Mouse (Mus musculus) liver, adult (tissue): ENCODE data around the gene Chst8.

Source experiments
- GATA4 ChIP-seq: IDR thresholded peaks from 2 replicates; pipeline ENCODE4 v1.6.1; 2014; ENCODE audit warnings: mild to moderate bottlenecking, low read length; ENCODE audit not compliant: insufficient replicate concordance

Gene Chst8

DNA sequence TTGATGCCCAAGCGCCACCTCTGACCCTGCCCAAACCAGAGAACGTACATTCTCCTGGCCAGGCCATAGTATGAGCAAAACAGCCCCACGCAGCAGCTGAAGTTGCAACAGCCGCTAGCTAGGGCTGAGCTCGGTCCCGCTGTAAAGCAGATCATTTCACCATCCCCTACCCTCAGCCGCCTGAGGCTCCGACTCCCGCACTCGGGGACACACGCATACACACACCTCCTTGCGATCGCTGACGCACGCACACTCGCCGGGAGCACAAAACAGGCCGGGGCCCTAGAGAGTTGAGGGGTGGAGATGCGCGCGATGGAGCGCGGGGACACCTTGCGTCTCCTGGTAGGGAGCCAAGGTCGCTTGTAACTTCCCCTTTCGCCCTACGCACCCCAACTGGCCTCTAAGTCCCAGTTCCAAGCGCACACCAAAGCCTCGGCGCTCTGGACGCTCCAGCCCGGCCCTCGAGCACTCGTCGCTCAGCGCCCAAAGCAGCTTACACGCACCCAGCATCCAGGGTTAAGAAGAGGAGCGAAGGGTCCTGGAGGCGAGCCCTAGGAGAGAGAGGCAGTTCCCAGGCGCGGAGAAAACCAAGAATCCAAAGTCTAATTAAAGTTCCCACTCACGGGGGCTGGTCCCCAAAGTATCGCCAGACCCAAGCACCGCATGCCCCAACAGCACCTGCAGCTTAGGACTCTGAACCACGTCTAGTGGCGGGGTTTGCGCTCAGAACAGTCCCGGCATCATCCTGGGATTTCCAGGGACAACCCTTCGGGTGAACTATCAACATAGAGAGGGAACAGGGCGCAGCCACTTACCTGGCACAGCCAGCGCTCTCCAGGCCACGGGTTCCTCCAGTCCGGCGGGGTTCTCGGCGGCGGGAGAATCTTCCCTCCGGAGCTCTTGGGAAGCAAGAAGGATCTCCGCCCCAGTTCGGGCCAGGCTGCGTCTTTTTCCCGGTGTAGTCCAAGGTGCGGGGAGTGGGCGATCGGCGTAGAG, 682 bp downstream of the Chst8 start:
- TF ChIP-seq GATA4, result no peak

DNA sequence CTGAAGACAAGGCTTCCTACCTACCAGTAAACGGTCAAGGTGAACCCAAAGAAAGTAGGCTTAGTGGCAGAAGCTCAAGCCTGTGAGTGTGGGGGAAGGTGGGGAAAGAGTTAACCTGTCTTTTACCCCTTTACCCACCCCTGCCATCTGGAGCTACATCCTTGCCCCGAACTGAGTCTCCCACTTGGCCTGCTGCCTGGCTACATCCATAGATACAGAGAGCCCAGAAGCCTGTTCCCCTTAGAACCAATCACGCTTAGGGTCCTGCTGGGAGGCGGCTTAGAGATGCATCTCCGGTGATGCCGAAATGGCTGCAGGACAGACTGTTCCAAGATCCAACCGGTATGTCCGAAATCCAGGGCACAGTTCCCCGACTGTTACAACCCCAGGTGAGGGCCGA, 1.5 kb downstream of the Chst8 start:
- TF ChIP-seq GATA4, result no peak

DNA sequence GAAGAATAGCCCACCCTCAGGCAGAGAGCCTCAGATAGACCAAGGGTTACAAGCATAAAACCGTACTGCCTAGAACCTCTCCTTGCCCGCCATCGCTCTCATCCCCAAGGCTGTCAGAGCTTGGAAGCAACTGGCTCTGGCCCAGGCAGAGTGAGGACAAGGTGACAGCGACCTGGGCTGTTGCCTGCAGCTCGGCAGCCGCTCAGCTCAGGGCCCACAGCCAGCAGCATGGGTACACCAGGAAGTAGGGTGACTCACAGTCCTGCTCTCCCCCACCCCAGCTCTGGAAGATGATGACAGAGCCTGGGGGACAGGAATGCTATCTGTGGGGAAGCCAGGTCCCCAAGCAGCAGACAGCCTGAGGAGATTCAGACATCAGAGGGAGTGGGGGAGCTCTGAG, 6.2 kb downstream of the Chst8 start:
- TF ChIP-seq GATA4, result no peak

DNA sequence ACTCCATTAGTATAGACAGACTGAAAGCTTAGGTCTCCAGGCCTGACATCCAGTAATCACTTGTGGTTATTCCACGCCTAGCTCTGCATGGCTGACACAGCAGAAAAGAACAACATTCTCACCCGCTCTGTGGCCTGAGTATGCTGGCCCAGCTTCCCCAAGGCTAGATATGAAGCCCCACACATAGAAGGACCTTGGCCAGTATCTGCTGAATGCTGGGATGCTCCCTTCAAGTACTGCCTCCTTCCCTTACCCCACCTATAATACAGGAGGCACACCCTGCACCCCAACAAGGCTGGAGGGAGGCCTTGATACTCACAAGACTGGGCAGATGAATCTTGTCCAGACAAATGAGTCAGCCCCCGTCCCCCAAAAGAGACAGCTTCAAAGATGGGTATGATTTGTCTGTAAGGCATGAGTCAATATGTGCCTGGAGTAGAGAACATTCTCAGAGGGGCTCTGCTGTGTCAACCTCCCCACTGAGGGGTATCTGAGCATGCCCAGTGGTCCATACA, 6.8 kb downstream of the Chst8 start:
- no peak for TF ChIP-seq GATA4

DNA sequence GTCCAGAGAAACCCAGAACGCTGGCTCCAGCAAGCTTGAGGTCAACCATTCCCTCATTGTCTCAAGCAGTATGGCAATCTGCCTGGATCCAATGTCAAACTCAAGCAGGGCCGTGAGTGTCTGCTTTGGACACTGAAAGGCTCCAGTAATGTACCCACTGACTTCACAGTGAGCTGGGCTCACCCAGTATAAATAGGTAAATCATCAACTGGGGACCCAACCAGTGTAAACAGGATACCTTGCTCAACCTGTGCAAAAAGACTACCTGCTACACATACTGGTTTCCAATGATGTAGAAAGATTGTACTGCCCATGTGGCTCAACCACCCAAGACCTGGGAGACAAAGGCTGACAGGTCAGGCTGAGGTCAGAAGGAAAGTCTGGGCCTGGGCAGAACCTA, 7.5 kb downstream of the Chst8 start:
- TF ChIP-seq GATA4, result no peak

DNA sequence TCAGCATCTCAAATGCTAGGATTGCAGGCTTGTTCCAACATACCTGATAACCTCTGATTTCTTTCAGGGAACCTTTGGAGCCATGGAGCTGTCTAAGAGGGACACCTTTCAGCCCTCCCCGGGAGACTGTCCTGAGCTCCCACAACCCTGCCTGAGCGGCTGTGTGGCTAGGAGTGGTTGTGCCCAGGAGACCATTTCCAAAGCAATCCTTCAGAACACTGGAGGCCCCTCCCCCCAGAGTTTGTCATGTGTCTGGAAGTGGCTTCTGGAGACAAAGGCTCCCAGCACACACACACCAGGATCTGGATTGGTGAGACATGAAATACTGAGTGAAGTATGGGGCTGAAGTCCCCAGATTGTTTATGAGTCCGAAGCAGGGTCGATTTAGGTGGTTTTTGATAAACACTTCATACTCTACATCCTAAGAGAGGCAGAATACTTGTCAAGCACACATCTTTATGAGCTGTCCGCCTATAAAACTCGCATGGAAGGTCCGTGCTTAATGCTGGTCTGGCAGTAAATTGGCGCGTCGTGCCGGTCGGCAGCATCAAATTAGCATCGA, 12.5 kb downstream of the Chst8 start:
- TF ChIP-seq GATA4, result no peak

DNA sequence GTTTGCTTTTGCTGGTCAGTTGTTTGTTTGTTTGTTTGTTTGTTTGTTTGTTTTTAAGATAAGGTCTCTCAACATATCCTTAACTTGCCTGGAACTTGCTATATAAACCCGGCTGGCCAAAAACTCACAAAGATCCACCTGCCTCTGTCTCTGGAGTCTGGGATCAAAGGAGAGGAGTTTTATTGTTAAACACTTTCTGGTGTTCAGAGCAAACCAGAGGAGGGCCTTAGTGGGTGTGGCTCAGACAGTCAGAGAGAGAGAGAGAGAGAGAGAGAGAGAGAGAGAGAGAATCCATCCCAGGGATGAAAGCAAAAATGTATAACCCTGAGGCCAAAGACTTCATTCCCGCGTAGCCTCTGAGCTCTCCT, 13.1 kb downstream of the Chst8 start:
- no peak for TF ChIP-seq GATA4

DNA sequence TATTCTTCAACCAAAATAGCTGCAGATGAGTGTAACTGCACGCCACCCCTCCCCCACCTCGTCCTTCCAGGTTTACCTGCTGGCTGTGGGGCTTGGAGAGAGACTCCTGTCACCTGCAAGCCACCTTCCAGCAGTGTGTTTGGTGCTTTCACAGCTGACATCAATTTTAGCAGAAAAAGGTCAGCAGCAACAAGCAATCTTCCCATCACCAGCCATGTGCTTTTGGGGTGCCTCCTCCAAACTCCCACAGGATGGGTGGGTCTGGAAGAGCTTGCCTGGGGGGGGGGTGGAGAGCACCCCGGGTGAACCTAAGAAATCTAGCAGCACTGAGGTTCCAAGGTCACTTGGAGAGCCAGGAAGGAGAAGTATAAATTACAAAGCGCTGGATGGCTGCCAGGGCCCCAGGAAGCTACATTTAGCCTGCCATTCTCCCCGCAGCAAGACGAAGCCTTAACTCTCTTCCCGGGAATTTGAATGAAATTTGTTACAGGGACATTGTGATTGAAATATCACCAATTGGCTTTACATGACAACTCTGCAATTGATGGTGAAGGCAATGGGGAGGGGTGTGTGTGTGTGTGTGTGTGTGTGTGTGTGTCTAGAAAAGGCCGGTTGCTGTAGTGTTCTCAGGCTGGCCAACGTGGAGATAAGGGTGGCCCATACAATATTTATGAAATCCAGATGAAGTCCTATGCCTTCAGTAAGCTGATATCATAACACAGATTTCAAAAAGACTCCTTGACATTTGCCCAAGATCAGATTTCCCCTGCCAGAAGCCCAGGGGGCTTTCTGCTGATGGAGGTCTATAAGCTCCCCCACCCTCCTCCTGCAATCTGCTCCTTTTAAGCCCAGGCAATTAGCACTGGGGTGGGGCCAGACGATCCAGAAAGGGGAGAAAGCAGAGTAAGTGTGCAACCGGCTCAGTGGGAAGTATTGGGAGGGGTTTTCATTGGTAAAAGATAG, 13.8 kb downstream of the Chst8 start:
- no peak for TF ChIP-seq GATA4

DNA sequence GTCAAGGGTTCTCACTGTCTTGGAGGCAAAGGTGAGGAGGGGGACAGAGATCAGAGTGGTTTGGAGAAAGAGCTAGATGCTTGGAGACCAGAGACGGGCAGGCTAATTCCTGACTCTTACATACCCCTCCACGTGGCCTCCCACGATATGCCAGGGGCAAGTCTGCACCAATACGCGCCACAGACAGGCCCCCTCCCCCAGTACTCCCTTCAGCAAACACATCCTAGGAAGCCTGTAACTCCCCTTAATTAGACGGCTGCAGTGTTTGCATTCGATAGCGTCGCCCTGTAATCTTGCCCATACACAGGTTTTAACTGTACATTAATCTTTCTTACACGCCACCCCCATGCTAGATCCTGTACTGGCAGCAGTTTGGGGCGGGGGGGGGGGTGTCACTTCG, 14.5 kb downstream of the Chst8 start:
- TF ChIP-seq GATA4, result no peak

DNA sequence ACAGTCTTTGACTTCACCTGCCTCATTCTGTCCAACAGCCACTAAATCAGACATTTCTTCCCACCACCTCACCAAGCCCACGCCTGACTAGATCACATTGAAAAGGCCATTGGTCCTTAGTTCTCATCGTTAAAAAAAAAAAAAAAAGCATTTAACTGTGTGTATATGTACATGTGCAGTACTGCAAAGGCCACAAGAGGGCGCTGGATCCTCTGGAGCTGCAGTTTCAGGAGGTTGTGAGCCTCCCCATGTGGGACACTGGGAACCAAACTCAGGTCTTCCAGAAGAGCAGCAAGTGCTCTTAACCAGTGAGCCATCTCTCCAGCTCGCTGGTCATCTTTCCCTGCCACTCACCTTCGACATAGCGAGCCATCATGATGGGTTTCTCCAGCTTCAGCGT, 22.1 kb downstream of the Chst8 start:
- no peak for TF ChIP-seq GATA4

DNA sequence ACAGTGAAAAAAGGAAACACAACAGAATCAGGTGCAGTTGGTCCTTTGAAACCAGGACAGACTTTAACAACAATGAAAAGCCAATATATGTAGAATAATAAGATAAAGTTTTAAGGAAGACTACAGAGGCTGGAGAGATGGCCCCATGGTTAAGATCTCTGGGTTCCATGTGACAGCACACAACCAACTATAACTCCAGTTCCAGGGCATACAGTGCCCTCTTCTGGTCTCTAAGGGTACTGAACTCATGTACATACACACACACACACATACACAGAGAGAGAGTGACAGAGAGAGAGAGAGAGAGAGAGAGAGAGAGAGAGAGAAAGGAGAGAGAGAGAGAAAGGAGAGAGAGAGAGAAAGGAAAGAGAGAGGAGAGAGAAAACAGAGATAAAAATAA, 25.3 kb downstream of the Chst8 start:
- no peak for TF ChIP-seq GATA4

DNA sequence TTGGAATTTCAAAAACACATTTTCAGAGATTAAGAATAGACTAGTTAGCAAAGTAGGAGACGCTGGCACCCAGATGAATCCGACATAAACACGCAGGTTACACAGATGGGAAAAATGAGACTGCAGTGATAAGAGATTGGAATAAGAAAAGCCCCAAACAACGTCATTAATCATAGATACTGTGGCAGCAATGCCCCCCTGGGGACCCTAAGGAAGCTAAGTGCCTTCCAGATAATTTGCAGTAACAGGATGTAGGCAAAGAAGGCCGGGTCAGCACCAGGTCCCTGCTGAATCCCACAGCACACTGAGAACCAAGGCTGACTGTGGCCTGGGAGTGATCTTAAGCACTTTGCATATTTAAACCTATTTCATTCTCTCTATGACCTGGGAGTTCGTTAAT, 27.5 kb downstream of the Chst8 start:
- no peak for TF ChIP-seq GATA4

DNA sequence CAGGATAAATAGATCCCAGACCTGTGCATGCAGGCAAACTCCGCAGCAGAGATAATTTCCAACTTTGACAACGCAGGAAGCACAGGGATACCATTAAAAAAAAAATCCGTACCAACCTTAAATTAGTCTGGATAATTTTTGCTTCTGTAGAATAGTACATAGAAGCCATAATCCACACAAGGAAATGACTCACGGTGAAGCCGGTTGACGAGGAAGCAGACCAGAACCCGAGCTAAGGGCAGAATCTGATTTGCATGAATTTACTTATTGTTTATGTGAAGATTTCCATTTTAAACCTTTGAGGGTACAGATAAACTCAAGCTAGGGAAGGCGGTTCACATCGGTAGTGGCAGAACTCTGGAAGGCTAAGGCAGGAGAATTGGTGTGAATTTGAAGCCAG, 28.0 kb downstream of the Chst8 start:
- no peak for TF ChIP-seq GATA4

DNA sequence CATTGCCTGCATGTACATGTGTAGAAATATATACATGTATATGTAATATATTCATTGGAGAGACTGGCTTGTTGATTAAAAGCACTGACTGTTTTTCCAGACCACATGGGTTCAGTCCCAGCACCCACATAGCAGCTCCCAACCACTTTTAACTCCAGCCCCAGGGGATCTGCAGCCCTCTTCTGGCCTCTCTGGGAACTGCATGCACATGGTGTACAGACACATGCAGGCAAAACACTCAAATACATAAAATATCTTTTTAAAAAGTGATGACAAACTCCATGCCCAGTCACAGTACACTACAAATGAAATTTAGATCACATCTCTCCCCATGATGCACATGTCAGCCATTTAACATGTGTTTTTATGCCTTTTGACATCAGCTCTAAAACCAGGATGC, 30.5 kb downstream of the Chst8 start:
- no peak for TF ChIP-seq GATA4

DNA sequence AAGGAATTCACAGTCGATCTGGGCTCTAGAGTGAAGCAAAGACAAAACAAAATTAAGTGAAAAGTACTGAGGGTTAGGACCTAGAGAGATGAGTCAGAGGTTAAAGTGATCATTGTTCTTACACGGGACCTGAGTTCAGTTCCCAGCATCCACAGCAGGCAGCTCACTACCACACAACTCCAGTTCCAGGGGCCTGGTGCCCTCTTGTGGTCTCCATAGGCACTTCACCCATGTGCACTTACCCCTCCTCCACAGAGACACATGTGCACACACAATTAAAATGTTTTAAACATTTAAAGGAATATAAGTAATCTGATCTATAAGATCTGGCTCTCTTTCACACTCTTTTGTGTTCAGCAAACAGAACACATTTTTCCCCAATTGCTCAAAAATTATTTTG, 31.3 kb downstream of the Chst8 start:
- no peak for TF ChIP-seq GATA4

DNA sequence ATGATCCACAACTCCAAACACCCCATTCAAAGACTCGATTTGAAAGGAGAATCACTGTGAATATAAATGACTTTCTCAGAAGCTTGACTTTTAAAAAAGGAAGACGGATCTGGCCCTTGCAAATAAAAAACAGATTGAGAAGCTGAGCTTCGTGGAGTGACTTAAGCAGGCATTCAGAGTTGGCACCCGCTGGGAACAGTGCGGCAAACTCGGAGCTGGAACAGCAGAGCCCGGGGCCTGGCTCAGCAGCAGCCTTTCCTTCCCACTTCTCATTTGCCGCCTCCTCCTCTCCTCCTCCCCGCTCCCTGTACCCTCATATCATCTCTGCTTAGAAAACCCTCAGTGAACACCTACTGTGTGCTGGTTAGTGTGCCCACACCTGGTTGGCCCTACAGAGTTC, 34.1 kb downstream of the Chst8 start:
- TF ChIP-seq GATA4, result no peak

DNA sequence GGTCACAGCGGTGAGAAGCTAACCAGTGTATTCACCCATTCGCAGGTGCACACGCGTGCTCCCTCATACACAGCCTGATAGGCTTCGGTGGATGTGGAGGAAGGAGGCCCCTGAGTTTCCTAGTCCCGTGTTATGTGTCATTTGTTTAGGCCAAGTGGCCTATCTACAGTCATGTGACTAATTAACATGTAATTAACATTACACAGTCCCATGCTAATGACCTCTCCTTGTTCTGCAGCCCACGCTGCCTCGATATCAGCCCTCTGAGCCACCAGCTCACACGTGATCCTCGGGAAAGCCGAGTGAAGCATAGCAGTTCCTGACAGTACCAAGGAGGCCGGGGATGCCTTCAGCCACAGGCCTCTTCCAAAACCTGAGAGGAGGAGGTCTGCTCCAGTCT, 36.9 kb downstream of the Chst8 start:
- no peak for TF ChIP-seq GATA4
